In the genomic region with DNA sequence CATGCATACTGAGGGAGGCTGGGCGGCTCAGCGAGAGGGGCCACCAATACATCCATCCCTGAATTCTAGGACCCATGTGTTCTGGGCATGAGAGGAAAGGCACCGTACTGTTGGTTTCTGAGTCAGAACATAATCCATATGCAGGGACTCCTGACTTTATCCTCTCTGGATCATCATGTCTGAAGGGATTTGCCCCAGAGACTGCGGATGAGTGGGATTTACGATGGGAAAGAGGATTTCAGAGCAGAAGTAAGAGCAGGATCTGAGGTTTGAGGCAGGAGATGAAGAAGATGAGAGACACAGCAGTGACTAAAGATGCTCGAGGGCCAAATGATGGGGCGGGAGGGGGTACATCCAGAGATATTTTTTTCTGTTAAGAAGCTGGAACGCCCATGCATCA, we compare ENCODE assay signal across 23 mouse cellular contexts. TPM values are rescaled to one million over a fixed set of nuclear protein-coding genes. Genes with fewer than 3 reads are reported as not detected.
"Had no signal": no experiment of that assay in that cellular context is flagged by ENCODE, and none has a peak within 500 bp of the region (broad histone marks: within the 10 kb centered on the region; RNA-seq: fewer than 3 reads in every experiment).

No protein-coding gene starts in this region.

- H3K4me3 ChIP-seq: liver, embryonic 15.5 days; lung, embryonic 15.5 days; megakaryocyte, embryonic 14.5 days; midbrain, embryonic 13.5 days; midbrain, embryonic 15.5 days; neural tube, embryonic 12.5 days had no signal

- H3K27ac ChIP-seq: liver, embryonic 15.5 days; lung, embryonic 15.5 days; macrophage; midbrain, embryonic 13.5 days; midbrain, embryonic 15.5 days; neural tube, embryonic 12.5 days had no signal

- H3K9me3 ChIP-seq: liver, embryonic 15.5 days; lung, embryonic 15.5 days; megakaryocyte, embryonic 14.5 days; midbrain, embryonic 13.5 days; midbrain, embryonic 15.5 days; neural tube, embryonic 12.5 days had no signal

- H3K27me3 ChIP-seq: liver, embryonic 15.5 days; lung, embryonic 15.5 days; midbrain, embryonic 13.5 days; midbrain, embryonic 15.5 days; neural tube, embryonic 12.5 days had no signal

- H3K4me2 ChIP-seq: liver, embryonic 15.5 days; lung, embryonic 15.5 days; midbrain, embryonic 11.5 days; midbrain, embryonic 13.5 days; midbrain, embryonic 15.5 days; neural tube, embryonic 12.5 days had no signal

- ATAC-seq: liver, postnatal 0 days; lung, postnatal 0 days; midbrain, embryonic 13.5 days; midbrain, embryonic 15.5 days had no signal

- DNase-seq: liver, postnatal 0 days; lung, adult 2 months; lung, postnatal 14 days; lung, postnatal 36 days; right cerebral cortex, adult 18-20 months; right cerebral cortex, postnatal 25 days; right cerebral cortex, postnatal 4 days; spleen, adult 18-20 months; thymus, adult 2 months; thymus, postnatal 25 days; thymus, postnatal 4 days had no signal

- H3K9ac ChIP-seq: liver, embryonic 15.5 days; liver, postnatal 0 days; lung, embryonic 15.5 days; midbrain, embryonic 13.5 days; midbrain, embryonic 15.5 days; neural tube, embryonic 12.5 days had no signal

- H3K4me1 ChIP-seq: liver, embryonic 15.5 days; midbrain, embryonic 13.5 days; midbrain, embryonic 15.5 days; neural tube, embryonic 12.5 days had no signal

- H3K36me3 ChIP-seq: liver, embryonic 15.5 days; lung, embryonic 15.5 days; midbrain, embryonic 13.5 days; midbrain, embryonic 15.5 days; neural tube, embryonic 12.5 days had no signal

RNA-seq across cellular contexts. Expression of gene Npcd, which starts 39.5 kb away (rescaled TPM):
- total RNA-seq: megakaryocyte progenitor cell, adult 5-6 weeks; monocyte, adult 5-6 weeks; neutrophil, adult 5-6 weeks had no signal
- polyA plus RNA-seq: liver, embryonic 15.5 days; liver, postnatal 0 days; lung, postnatal 0 days; macrophage; midbrain, embryonic 11.5 days had no signal
